Mouse (Mus musculus) intestine, embryonic 16.5 days (tissue): ENCODE data around the gene Shc2. TPM values are rescaled to one million over a fixed set of nuclear protein-coding genes. Genes with fewer than 3 reads are reported as not detected.
A peak's percentile ranks its signal among the peaks of the same experiment; 100 is the strongest.

Experiments
- ATAC-seq: fragments of 200-750 bp; cut with Nextera tagmentation; 2 replicates; pipeline ENCODE4 v1.8.0; 2017; ENCODE audit warnings: moderate TSS enrichment, moderate library complexity
- H3K27ac ChIP-seq: fragments of 300-500 bp; sonication (generic); 2 replicates; pipeline ENCODE4 v1.5.1; 2014; ENCODE audit warnings: mild to moderate bottlenecking, low read length
- H3K27me3 ChIP-seq: fragments of 300-500 bp; sonication (generic); replicated peaks from 2 replicates; pipeline ENCODE4 v1.6.1; 2014; ENCODE audit warnings: low read length, control low read depth, mixed read lengths; ENCODE audit not compliant: control insufficient read depth, insufficient read depth
- H3K36me3 ChIP-seq: fragments of 300-500 bp; sonication (generic); 2 replicates; pipeline ENCODE4 v1.6.1; 2014; ENCODE audit warnings: low read length, control low read depth; ENCODE audit not compliant: control insufficient read depth, insufficient read depth
- H3K4me1 ChIP-seq: fragments of 300-500 bp; sonication (generic); 2 replicates; pipeline ENCODE4 v1.6.1; 2014; ENCODE audit warnings: low read length, control low read depth, mixed read lengths; ENCODE audit not compliant: control insufficient read depth, insufficient read depth
- H3K4me2 ChIP-seq: fragments of 300-500 bp; sonication (generic); 2 replicates; pipeline ENCODE4 v1.6.1; 2014; ENCODE audit warnings: low read depth, low read length, control low read depth
- H3K4me3 ChIP-seq: fragments of 300-500 bp; sonication (generic); 2 replicates; pipeline ENCODE4 v1.5.1; 2014; ENCODE audit warnings: mild to moderate bottlenecking, low read length
- H3K9ac ChIP-seq: fragments of 300-500 bp; sonication (generic); 2 replicates; pipeline ENCODE4 v1.6.1; 2014; ENCODE audit warnings: low read depth, low read length
- H3K9me3 ChIP-seq: fragments of 300-500 bp; sonication (generic); 2 replicates; pipeline ENCODE4 v1.6.1; 2016; ENCODE audit warnings: low read length, control low read depth; ENCODE audit not compliant: control insufficient read depth
- WGBS: fragments of 180-500 bp; shearing (Covaris S2); extraction: QIAGEN DNeasy Blood & Tissue Kit; methylation state at CpG from one replicate; pipeline ENCODE4 v1.1.7; 2014; 5-methylcytosine and 5-hydroxymethylcytosine counted together
- polyA plus RNA-seq: library from polyadenylated mRNA; unstranded; fragments of >200 nt; fragmentation: Nextera tagmentation; extraction: Ambion mirVana; gene quantifications from 2 replicates; pipeline ENCODE4 v1.2.1, GENCODE M21; 2015

Shc2 gene
- 1.1 and 2.5 TPM in 2 replicates for polyA plus RNA-seq

- Histone ChIP-seq H3K4me2 (peak within 1 kb of the TSS; percentile 94), H3K27ac (peak within 1 kb of the TSS; percentile 33; the same call in 1 of the 2 replicates), H3K36me3 (no peaks in the 10 kb centered on the region), H3K4me3 (peak within 1 kb of the TSS; percentile 57), H3K4me1 (peaks cover 16% of the 10 kb centered on the region), H3K27me3 (peaks cover 10% of the 10 kb centered on the region; the same call in 1 of the 2 replicates), H3K9me3 (no peaks in the 10 kb centered on the region), H3K9ac (peak within 1 kb of the TSS; percentile 64)
- ATAC-seq, result peak; percentile 71
- WGBS, result under 1% methylated on average over 99 of the region's 116 CpGs
These were observed at the start of gene Shc2 for GRCm38 (mm10) chr10:79637128-79638110. Gene Shc2, minus strand, starts transcription at chr10:79637918.

- Histone ChIP-seq H3K9ac (no peak overlapping the region), H3K9me3 (no peaks in the 10 kb centered on the region), H3K36me3 (peaks cover 35% of the 10 kb centered on the region), H3K4me1 (peaks cover 15% of the 10 kb centered on the region), H3K27ac (no peak overlapping the region), H3K4me3 (no peak overlapping the region), H3K4me2 (no peak overlapping the region), H3K27me3 (no peaks in the 10 kb centered on the region)
- no peak for ATAC-seq
- WGBS, result 93% methylated on average over 6 of the region's 6 CpGs
These were observed 49.8 kb upstream of the Shc2 start for GRCm38 (mm10) chr10:79687513-79687912.

- WGBS, result 89% methylated on average over 1 of the region's 1 CpGs
- Histone ChIP-seq H3K4me1 (peaks cover 15% of the 10 kb centered on the region), H3K27ac (no peak overlapping the region), H3K9me3 (no peaks in the 10 kb centered on the region), H3K4me3 (no peak overlapping the region), H3K36me3 (peaks cover 35% of the 10 kb centered on the region), H3K9ac (no peak overlapping the region), H3K27me3 (no peaks in the 10 kb centered on the region), H3K4me2 (no peak overlapping the region)
- no peak for ATAC-seq
These were observed 49.0 kb upstream of the Shc2 start for GRCm38 (mm10) chr10:79686691-79687090.

DNA sequence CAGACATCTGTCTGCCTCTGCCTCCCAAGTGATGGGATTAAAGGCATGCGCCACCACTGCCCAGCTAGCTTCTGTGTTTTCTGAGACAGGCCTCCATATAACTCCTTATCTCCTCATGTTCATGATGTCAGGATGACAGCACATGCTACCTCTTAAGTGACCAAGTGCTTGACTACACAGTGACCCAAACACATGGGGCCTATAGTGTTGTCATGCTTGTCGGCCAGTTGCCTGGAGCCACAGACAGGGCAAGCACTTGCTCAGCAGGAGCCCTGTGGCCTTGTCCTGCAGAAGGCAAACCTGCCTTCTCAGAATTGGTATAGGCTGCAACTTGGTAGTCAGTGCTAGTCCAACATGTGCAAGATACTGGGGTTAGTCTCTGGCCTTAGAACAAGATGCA is 48.5 kb upstream of the Shc2 start:
- H3K9ac ChIP-seq, result no peak overlapping the region
- H3K27me3 ChIP-seq, result no peaks in the 10 kb centered on the region
- no peak overlapping the region for H3K4me2 ChIP-seq
- no peak overlapping the region for H3K27ac ChIP-seq
- H3K4me3 ChIP-seq, result no peak overlapping the region
- WGBS, result 90% methylated on average over 2 of the region's 2 CpGs
- peaks cover 15% of the 10 kb centered on the region for H3K4me1 ChIP-seq
- H3K36me3 ChIP-seq, result peaks cover 35% of the 10 kb centered on the region
- ATAC-seq, result no peak
- H3K9me3 ChIP-seq, result no peaks in the 10 kb centered on the region

- Histone ChIP-seq H3K4me2 (no peak overlapping the region), H3K9ac (no peak overlapping the region), H3K27me3 (no peaks in the 10 kb centered on the region), H3K9me3 (no peaks in the 10 kb centered on the region), H3K27ac (no peak overlapping the region), H3K36me3 (peaks cover 35% of the 10 kb centered on the region), H3K4me1 (peaks cover 24% of the 10 kb centered on the region), H3K4me3 (no peak overlapping the region)
- WGBS, result 94% methylated on average over 25 of the region's 25 CpGs
- ATAC-seq, result no peak
These were observed 47.3 kb upstream of the Shc2 start for GRCm38 (mm10) chr10:79684770-79685600.

GRCm38 (mm10) chr10:79683726-79684640 is 46.3 kb upstream of the Shc2 start:
- ATAC-seq, result no peak
- H3K36me3 ChIP-seq, result peaks cover 34% of the 10 kb centered on the region
- H3K4me2 ChIP-seq, result peak overlapping the region; percentile 70
- H3K27ac ChIP-seq, result 0 out of 2 replicates have a peak overlapping the region, but pooled peaks have one; percentile 51
- peak overlapping the region; percentile 88 for H3K4me3 ChIP-seq
- H3K9ac ChIP-seq, result peak overlapping the region; percentile 87
- 79% methylated on average over 6 of the region's 6 CpGs for WGBS
- H3K4me1 ChIP-seq, result peaks cover 24% of the 10 kb centered on the region
- no peaks in the 10 kb centered on the region for H3K9me3 ChIP-seq
- no peaks in the 10 kb centered on the region for H3K27me3 ChIP-seq

DNA sequence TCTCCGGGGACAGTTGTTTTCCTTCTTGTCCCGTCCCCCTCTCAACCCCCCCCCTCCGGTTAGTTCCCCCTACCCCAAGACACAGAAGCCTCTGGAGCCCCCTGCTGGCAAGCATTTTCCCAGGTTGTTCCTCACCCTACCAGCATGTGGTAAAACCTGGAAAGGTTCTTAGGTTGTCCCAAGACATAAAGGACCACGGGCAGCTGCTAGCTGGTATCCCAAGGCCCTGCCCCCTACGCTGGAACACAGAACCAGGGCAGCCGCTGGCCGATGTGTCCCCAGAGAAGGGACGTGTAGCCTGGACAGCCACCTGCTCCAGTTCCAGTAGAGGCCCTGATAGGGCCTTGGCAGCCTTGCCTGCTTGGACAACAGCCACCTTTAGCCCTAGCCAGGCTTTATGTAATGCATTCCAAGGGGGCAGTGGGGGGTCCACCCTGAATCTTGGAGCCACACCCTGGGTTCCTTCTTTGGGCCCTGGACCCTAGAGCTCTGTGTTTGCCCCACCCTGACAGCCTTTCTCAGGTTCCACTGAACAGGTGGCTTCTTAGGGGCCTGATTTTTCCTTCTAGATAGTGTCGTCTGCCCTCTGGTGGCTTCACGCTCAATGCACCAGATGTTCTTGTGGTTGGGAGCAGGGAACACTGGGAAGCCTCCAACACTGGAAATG is 45.3 kb upstream of the Shc2 start:
- Histone ChIP-seq H3K4me1 (peaks cover 24% of the 10 kb centered on the region), H3K36me3 (peaks cover 25% of the 10 kb centered on the region), H3K27me3 (no peaks in the 10 kb centered on the region), H3K9me3 (no peaks in the 10 kb centered on the region), H3K4me3 (peak overlapping the region; percentile 88), H3K9ac (peak overlapping the region; percentile 87), H3K4me2 (peak overlapping the region; percentile 70), H3K27ac (peak overlapping the region; percentile 86)
- 2% methylated on average over 10 of the region's 10 CpGs for WGBS
- 0 out of 2 replicates have a peak, but pooled peaks have one; percentile 1 for ATAC-seq

DNA sequence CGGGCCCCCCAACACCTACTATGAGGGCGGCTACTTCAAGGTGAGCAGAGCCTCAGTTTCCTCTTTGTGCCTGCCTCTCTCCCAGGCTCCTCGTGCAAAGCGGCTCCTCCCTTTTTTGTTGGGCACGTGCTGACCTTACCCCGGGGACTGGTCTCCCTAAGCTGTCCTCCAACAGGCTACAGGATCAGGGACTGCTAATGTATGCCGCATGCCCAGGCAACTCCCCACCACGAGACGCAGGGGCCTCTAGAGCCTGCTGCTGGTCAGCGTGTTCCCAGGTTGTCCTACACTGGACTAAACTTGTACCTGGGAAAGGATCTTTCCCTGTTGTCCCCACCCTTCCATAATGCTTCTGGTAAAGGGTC is 44.8 kb upstream of the Shc2 start:
- ATAC-seq, result peak; percentile 2; the same call in 1 of the 2 replicates
- Histone ChIP-seq H3K27me3 (no peaks in the 10 kb centered on the region), H3K4me3 (peak overlapping the region; percentile 88), H3K9ac (peak overlapping the region; percentile 87), H3K4me2 (peak overlapping the region; percentile 70), H3K36me3 (peaks cover 23% of the 10 kb centered on the region), H3K27ac (peak overlapping the region; percentile 86), H3K9me3 (no peaks in the 10 kb centered on the region), H3K4me1 (peaks cover 24% of the 10 kb centered on the region)
- 2% methylated on average over 10 of the region's 10 CpGs for WGBS
